Mouse (Mus musculus): Measurements from ENCODE around the gene Ephx3.

DNA sequence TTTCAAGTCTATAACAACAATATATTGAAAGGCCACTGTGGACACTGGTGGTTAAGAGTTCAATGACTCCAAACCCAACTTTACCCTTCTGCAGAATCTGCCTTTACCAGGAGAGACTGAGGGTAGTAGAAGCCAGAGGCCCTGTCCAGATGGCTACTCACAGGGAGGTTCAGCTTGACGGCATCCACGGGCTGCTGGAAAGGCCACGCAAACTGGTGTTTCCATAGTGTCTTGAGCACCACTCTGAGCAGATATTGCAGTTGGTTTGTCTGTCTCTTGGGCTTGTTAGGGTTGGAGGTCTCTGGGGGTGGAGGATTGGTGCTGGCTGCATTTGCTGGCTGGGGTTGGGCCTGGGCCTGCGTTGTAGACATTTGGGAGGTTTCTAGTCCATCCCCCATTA, 39.9 kb upstream of the Ephx3 start:
- TF ChIP-seq CTCF (IDR thresholded peaks at IDR 0.05; ENCODE audit: extremely low read depth, insufficient read depth, low read length), result no peak
- TF ChIP-seq POLR2A (IDR thresholded peaks at IDR 0.05; ENCODE audit: extremely low read depth, insufficient read depth, low read length), result no peak

All from cortical plate, adult 2 months (tissue).